Mouse (Mus musculus): ENCODE data around the gene Agt. TPM values are rescaled to one million over a fixed set of nuclear protein-coding genes. Genes with fewer than 3 reads are reported as not detected.

The Agt gene
- polyA plus RNA-seq (2012; rRNA removed) = 125 and 129 TPM in 2 replicates

DNA sequence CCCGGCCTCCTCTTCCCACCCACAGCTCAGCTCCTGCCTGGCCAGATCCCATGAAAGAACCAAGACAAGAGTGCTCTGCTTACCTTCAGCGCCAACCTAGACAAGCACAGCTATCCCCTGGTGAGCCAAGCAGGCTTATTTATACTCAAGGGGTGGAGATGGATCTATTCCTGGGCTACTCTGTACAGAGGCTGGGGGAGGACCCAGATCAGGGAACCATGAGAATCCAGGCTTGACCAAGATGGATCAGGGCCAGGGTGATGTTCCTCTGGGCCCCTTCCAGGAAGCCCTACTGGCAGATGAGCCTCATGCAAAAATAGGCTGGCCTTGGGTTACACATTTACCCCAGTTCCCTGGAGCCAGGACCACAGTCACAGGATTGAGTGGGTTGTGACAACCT lies at the start of gene Agt:
Gene Agt, minus strand, starts transcription at position 114 of the 400 bp plus-strand sequence.
- peak; percentile 65 to 66 for DNase-seq
- Histone ChIP-seq H3K27me3 (ENCODE audit: control insufficient read depth, insufficient read depth, low read length) (no peaks in the 10 kb centered on the region), H3K4me3 (replicated peaks; ENCODE audit: insufficient read depth, low read depth, low read length) (peak within 1 kb of the TSS; percentile 13), H3K4me1 (ENCODE audit: control insufficient read depth, insufficient read depth, low read length) (peaks cover 41% of the 10 kb centered on the region), H3K27ac (ENCODE audit: insufficient read depth, low read length) (peak within 1 kb of the TSS; percentile 43; the same call in 1 of the 2 replicates)
- no peak for TF ChIP-seq POLR2A (IDR thresholded peaks at IDR 0.05; ENCODE audit: borderline replicate concordance, insufficient read depth, low read length)
- no peak for TF ChIP-seq CTCF (IDR thresholded peaks at IDR 0.05; ENCODE audit: borderline replicate concordance, insufficient read depth, low read depth, low read length)
- WGBS = 18% methylated on average over 2 of the region's 2 CpGs

DNA sequence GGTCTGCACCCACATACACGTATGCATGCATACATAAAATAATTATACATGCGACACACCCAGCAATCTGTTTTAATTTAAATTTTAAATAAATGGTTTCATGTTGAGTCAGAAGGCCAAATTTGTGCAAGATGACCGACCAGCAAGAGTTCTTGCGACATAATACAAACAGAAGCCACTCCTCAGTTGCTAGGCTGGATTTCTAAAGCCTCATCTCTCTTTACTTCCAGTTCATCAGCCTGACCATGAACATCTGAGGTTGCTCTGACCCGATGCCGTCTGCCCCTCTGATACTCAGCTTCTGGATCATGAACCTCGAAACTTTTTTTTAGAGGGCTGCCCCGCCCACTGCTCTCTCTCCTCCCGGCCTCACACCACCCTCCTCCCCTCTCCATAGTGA lies 48.7 kb upstream of the Agt start:
- WGBS = 65% methylated on average over 9 of the region's 9 CpGs
- no peak for TF ChIP-seq POLR2A (IDR thresholded peaks at IDR 0.05; ENCODE audit: borderline replicate concordance, insufficient read depth, low read length)
- TF ChIP-seq CTCF (IDR thresholded peaks at IDR 0.05; ENCODE audit: borderline replicate concordance, insufficient read depth, low read depth, low read length) = no peak
- DNase-seq = no peak
- Histone ChIP-seq H3K4me3 (replicated peaks; ENCODE audit: insufficient read depth, low read depth, low read length) (no peak overlapping the region), H3K4me1 (ENCODE audit: control insufficient read depth, insufficient read depth, low read length) (no peaks in the 10 kb centered on the region), H3K27me3 (ENCODE audit: control insufficient read depth, insufficient read depth, low read length) (no peaks in the 10 kb centered on the region), H3K27ac (ENCODE audit: insufficient read depth, low read length) (no peak overlapping the region)

DNA sequence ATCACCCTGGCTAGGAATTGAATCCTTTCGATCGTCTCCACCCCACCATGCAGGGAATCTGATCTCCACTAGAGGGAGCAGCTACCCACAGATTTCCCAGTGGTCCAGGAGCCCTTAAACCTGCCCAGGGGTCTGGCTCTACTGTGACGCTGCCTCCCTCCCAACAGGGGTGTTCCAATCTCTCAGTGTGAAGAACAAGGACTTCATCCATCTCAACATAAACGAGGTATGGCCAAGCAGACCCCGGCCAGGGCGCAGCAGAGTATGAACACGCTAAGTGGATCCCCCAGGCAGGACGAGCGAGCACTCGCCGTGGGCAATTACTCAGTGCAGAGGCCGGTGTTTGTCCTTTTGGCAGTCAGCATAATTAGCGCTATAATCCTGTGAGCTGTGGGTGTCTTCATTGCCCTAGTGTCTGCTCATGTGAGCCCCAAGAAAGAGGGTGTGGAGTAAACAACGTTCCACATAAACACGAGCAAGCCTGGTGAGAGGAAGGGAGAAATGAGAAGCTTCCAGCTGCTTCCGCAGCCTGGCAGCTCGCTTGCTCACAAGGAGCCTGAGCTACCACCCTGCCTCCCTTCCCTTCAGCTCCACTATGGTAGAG lies 47.9 kb upstream of the Agt start:
- peak overlapping the region; percentile 52 for H3K27ac ChIP-seq (ENCODE audit: insufficient read depth, low read length)
- H3K4me3 ChIP-seq (replicated peaks; ENCODE audit: insufficient read depth, low read depth, low read length) = peak overlapping the region; percentile 60
- WGBS = 2% methylated on average over 17 of the region's 17 CpGs
- peak; percentile 83 to 92 for DNase-seq
- H3K27me3 ChIP-seq (ENCODE audit: control insufficient read depth, insufficient read depth, low read length) = no peaks in the 10 kb centered on the region
- TF ChIP-seq CTCF (IDR thresholded peaks at IDR 0.05; ENCODE audit: borderline replicate concordance, insufficient read depth, low read depth, low read length) (peak; percentile 90), POLR2A (IDR thresholded peaks at IDR 0.05; ENCODE audit: borderline replicate concordance, insufficient read depth, low read length) (peak; percentile 22; the same call in 1 of the 2 replicates)
- no peaks in the 10 kb centered on the region for H3K4me1 ChIP-seq (ENCODE audit: control insufficient read depth, insufficient read depth, low read length)

DNA sequence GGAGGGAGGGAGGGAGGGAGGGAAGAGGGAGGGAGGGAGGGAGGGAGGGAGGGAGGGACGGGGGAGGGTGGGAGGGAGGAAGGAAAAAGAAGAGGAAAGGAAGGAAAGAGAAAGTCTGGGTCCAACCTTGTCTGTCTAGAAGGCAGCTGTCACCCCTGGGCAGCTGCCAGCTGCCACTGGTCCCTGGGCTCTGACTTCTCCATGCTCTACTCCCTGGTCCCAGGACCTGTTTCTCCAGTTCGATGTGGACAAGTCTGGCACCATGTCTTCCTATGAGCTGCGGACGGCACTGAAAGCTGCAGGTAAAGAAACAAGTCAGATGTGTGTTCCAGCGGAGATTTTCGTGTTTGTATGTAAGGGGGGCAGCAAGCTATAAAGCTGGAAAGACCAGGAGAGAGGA lies 44.8 kb upstream of the Agt start:
- H3K27ac ChIP-seq (ENCODE audit: insufficient read depth, low read length) = no peak overlapping the region
- DNase-seq = no peak
- no peak for TF ChIP-seq CTCF (IDR thresholded peaks at IDR 0.05; ENCODE audit: borderline replicate concordance, insufficient read depth, low read depth, low read length)
- no peak for TF ChIP-seq POLR2A (IDR thresholded peaks at IDR 0.05; ENCODE audit: borderline replicate concordance, insufficient read depth, low read length)
- H3K27me3 ChIP-seq (ENCODE audit: control insufficient read depth, insufficient read depth, low read length) = no peaks in the 10 kb centered on the region
- WGBS = 57% methylated on average over 5 of the region's 6 CpGs
- H3K4me1 ChIP-seq (ENCODE audit: control insufficient read depth, insufficient read depth, low read length) = no peaks in the 10 kb centered on the region; the same call in 1 of the 2 replicates
- no peak overlapping the region for H3K4me3 ChIP-seq (replicated peaks; ENCODE audit: insufficient read depth, low read depth, low read length)

DNA sequence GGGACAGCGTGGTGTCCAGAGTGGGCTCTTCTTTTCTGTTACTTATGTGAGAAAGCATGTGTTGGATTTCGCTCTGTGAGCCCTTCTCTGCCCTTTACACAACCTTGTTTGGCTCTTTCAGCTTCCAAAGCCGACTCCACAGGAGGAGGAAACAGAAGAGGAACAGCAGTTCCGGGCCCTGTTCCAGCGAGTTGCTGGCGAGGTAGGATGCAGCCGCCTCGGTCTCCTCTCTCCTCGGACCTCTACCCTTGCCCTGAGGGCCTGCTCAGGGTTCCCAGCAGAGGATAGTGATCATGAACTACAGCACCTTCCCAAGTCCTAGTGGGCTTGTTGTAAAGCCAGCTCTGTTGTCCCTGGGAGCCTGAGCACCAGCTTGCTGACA lies 39.5 kb upstream of the Agt start:
- TF ChIP-seq CTCF (IDR thresholded peaks at IDR 0.05; ENCODE audit: borderline replicate concordance, insufficient read depth, low read depth, low read length) (no peak), POLR2A (IDR thresholded peaks at IDR 0.05; ENCODE audit: borderline replicate concordance, insufficient read depth, low read length) (no peak)
- Histone ChIP-seq H3K4me3 (replicated peaks; ENCODE audit: insufficient read depth, low read depth, low read length) (no peak overlapping the region), H3K27ac (ENCODE audit: insufficient read depth, low read length) (no peak overlapping the region), H3K4me1 (ENCODE audit: control insufficient read depth, insufficient read depth, low read length) (peaks cover 9% of the 10 kb centered on the region; the same call in 1 of the 2 replicates), H3K27me3 (ENCODE audit: control insufficient read depth, insufficient read depth, low read length) (no peaks in the 10 kb centered on the region)
- peak; percentile 41 to 52 for DNase-seq
- 11% methylated on average over 9 of the region's 9 CpGs for WGBS

DNA sequence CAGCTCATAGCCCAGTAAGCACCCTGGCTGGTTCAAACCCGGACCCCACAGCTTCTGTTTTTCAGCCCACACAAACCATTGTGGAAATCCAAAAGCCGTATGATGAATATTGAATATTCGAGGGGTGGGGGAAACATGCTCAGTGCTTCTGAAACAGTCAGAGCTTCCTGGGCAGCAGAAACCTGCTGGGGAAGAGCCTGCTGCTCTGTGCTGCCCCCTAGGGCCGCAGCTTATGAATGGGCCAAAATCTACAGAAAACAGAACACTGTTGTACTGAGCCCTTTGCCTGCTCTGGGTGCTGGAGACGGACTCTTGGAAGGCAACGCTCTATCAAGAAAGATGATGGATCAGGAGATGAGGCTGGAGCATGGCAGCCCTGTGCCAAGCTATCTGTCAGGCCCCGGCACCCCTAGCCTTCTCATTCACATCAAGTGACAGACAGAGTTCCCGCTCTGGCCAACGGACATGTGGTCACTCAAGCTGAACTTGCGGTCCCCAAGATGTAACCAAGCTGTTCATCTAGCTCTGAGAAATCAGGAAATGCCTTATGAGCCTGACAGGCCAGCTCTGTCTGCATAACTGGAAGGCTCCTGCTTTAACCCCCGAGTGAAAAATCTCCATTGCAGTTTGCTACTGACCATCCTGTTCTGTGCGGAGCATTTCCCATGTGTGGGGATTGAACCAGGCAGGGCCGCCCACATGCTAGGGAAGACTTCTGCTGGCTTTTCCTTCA lies 38.9 kb upstream of the Agt start:
- Histone ChIP-seq H3K27me3 (ENCODE audit: control insufficient read depth, insufficient read depth, low read length) (no peaks in the 10 kb centered on the region), H3K4me1 (ENCODE audit: control insufficient read depth, insufficient read depth, low read length) (peaks cover 9% of the 10 kb centered on the region; the same call in 1 of the 2 replicates), H3K4me3 (replicated peaks; ENCODE audit: insufficient read depth, low read depth, low read length) (no peak overlapping the region), H3K27ac (ENCODE audit: insufficient read depth, low read length) (no peak overlapping the region)
- 52% methylated on average over 13 of the region's 13 CpGs for WGBS
- TF ChIP-seq POLR2A (IDR thresholded peaks at IDR 0.05; ENCODE audit: borderline replicate concordance, insufficient read depth, low read length) (no peak), CTCF (IDR thresholded peaks at IDR 0.05; ENCODE audit: borderline replicate concordance, insufficient read depth, low read depth, low read length) (peak; percentile 68)
- DNase-seq = peak; percentile 37 to 40

DNA sequence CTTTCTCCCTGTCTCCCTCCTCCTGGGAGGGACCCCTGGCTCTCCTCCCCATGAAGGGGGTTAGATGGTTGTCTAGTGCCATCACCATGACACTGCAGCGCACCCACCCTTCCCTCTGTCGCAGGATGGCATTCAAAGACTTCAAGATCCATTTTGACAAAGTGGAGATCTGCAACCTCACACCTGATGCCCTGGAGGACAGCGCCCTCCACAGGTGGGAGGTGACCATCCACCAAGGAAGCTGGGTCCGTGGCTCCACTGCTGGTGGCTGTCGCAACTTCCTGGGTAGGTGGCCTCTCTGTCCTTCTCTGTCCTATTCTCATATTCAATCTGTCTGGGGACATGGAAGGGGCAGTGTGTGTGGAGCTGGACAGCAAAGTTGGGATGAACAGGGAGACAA lies 34.6 kb upstream of the Agt start:
- H3K27me3 ChIP-seq (ENCODE audit: control insufficient read depth, insufficient read depth, low read length) = no peaks in the 10 kb centered on the region
- TF ChIP-seq POLR2A (IDR thresholded peaks at IDR 0.05; ENCODE audit: borderline replicate concordance, insufficient read depth, low read length) (no peak), CTCF (IDR thresholded peaks at IDR 0.05; ENCODE audit: borderline replicate concordance, insufficient read depth, low read depth, low read length) (peak; percentile 30; the same call in 1 of the 2 replicates)
- no peak for DNase-seq
- H3K4me1 ChIP-seq (ENCODE audit: control insufficient read depth, insufficient read depth, low read length) = peaks cover 8% of the 10 kb centered on the region; the same call in 1 of the 2 replicates
- H3K4me3 ChIP-seq (replicated peaks; ENCODE audit: insufficient read depth, low read depth, low read length) = no peak overlapping the region
- 74% methylated on average over 5 of the region's 5 CpGs for WGBS
- H3K27ac ChIP-seq (ENCODE audit: insufficient read depth, low read length) = no peak overlapping the region

DNA sequence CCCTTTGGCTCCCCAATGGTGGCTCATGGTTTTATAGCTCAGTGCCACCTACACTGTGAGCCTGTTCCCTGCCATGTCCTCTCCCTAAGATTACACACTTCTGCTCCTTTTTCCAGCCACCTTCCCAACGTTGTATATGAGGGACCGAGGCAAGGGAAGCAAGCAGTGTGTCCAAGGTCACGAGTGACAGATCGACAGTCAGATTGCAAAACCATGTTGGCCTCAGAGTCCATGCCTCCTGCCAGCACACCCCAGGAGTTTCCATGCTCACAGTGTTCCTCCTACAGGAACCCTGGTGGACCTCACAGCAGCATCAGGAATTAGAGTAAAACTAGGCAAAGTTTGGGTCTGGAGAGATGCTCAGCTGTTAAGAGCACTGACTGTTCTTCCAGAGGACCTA lies 19.9 kb upstream of the Agt start:
- Histone ChIP-seq H3K4me3 (replicated peaks; ENCODE audit: insufficient read depth, low read depth, low read length) (no peak overlapping the region), H3K27me3 (ENCODE audit: control insufficient read depth, insufficient read depth, low read length) (no peaks in the 10 kb centered on the region), H3K27ac (ENCODE audit: insufficient read depth, low read length) (no peak overlapping the region), H3K4me1 (ENCODE audit: control insufficient read depth, insufficient read depth, low read length) (peaks cover 24% of the 10 kb centered on the region)
- 56% methylated on average over 4 of the region's 4 CpGs for WGBS
- TF ChIP-seq POLR2A (IDR thresholded peaks at IDR 0.05; ENCODE audit: borderline replicate concordance, insufficient read depth, low read length) (no peak), CTCF (IDR thresholded peaks at IDR 0.05; ENCODE audit: borderline replicate concordance, insufficient read depth, low read depth, low read length) (no peak)
- peak in 1 of 2 experiments; percentile 3 for DNase-seq

Measured in cerebellum, adult 2 months (tissue).